Mouse (Mus musculus): ENCODE data around the gene Spock2. TPM values are rescaled to one million over a fixed set of nuclear protein-coding genes. Genes with fewer than 3 reads are reported as not detected.

The Spock2 gene
- total and polyA plus RNA-seq, 3 experiments = 0.10 to 0.13 TPM; not detected in 1

- in situ Hi-C loops (cut with MboI; ENCODE audit: low pct_ligation_motif_present, low pct_unique_long_range_greater_than_20kb, low sequenced_read_pairs) (no loop called here), dilution Hi-C loops (cut with MboI; ENCODE audit: extremely low pct_ligation_motif_present, extremely low pct_unique_long_range_greater_than_20kb, low sequenced_read_pairs) (no loop called here)
- peaks cover 0 to 15% of the 10 kb centered on the region in 2 experiments for H3K36me3 ChIP-seq (replicated peaks in 1 of 2; ENCODE audit: control insufficient read depth in 1 of 2, insufficient read depth in 1 of 2, low read length in 1 of 2)
- no peak overlapping the region for H3K9ac ChIP-seq (ENCODE audit: insufficient read depth, low read depth)
- no peaks in the 10 kb centered on the region for H3K27me3 ChIP-seq (replicated peaks)
- DNase-seq (ENCODE audit: extremely low read depth) = no peak
- H3K4me3 ChIP-seq (replicated peaks in 1 of 3; ENCODE audit: low read depth in 2 of 3, low read length in 2 of 3, poor library complexity in 1 of 3) = no peak overlapping the region
- H3K4me2 ChIP-seq (ENCODE audit: insufficient read depth, low read depth, poor library complexity, severe bottlenecking) = no peak overlapping the region
- TF ChIP-seq MAFK (IDR thresholded peaks at IDR 0.05; ENCODE audit: insufficient replicate concordance, low read length) (no peak), POLR2AphosphoS2 (IDR thresholded peaks at IDR 0.05; ENCODE audit: low read depth, low read length) (no peak), SIN3A (IDR thresholded peaks at IDR 0.05; ENCODE audit: low read length) (no peak), CHD1 (IDR thresholded peaks at IDR 0.05; ENCODE audit: low read depth, low read length) (no peak), HCFC1 (IDR thresholded peaks at IDR 0.05; ENCODE audit: low read depth, low read length) (no peak), ZMIZ1 (IDR thresholded peaks at IDR 0.05; ENCODE audit: low read depth, low read length) (no peak), USF2 (conservative IDR thresholded peaks at IDR 0.05; ENCODE audit: low read depth, low read length) (no peak), ZC3H11A (IDR thresholded peaks at IDR 0.05; ENCODE audit: low read depth, low read length) (no peak), IRF4 (IDR thresholded peaks at IDR 0.05; ENCODE audit: low read depth, low read length) (no peak), MEF2A (IDR thresholded peaks at IDR 0.05; ENCODE audit: borderline replicate concordance, low read depth, low read length) (no peak), POLR2A (IDR thresholded peaks at IDR 0.05; ENCODE audit: low read depth, low read length) (no peak), MAZ (IDR thresholded peaks at IDR 0.05; ENCODE audit: low read depth, low read length) (no peak), E2F4 (IDR thresholded peaks at IDR 0.05; ENCODE audit: insufficient replicate concordance, low read depth, low read length) (no peak), RCOR1 (conservative IDR thresholded peaks at IDR 0.05; ENCODE audit: low read depth, low read length) (no peak), ELF1 (IDR thresholded peaks at IDR 0.05; ENCODE audit: low read depth, low read length) (no peak), CTCF (conservative IDR thresholded peaks at IDR 0.05 in 1 of 2, IDR thresholded peaks at IDR 0.05 in 1 of 2; ENCODE audit: low read depth in 2 of 2, low read length in 2 of 2) (no peak), BHLHE40 (IDR thresholded peaks at IDR 0.05; ENCODE audit: low read depth, low read length) (no peak), MXI1 (IDR thresholded peaks at IDR 0.05; ENCODE audit: low read depth, low read length) (no peak), USF1 (IDR thresholded peaks at IDR 0.05; ENCODE audit: low read depth, low read length) (no peak)
- no peaks in the 10 kb centered on the region for H3K79me2 ChIP-seq (replicated peaks; ENCODE audit: control insufficient read depth, extremely low read depth, insufficient read depth, poor library complexity, severe bottlenecking)
- no peak overlapping the region for H3K27ac ChIP-seq (ENCODE audit: insufficient read depth, low read depth)
- no peaks in the 10 kb centered on the region for H3K4me1 ChIP-seq (ENCODE audit: control insufficient read depth in 1 of 2, insufficient read depth in 2 of 2)
- H3K9me3 ChIP-seq (replicated peaks; ENCODE audit: low read length) = no peaks in the 10 kb centered on the region
Measured at GRCm38 (mm10) chr10:60092311-60092710, 13.7 kb upstream of the Spock2 start.

DNA sequence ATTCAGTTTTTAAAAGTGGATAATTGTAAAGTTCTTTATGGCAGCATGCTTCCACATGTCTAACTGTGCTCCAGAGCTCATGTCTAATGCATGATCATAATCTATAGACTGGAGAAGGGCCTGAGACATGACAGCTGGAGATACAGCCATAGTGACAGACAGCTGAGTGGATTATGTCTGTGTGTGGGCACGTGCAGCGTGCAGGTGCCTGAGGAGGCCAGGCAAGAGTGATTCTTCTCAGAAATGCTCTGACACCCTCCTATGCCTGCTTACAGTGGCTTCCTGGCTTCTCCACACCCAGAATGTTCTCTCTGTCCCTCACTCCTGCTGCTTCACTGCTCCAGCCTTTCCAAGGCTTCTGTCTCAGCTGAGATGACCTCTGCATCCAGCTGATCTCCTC, 12.3 kb upstream of the Spock2 start:
- no peak for DNase-seq (ENCODE audit: extremely low read depth)
- H3K27me3 ChIP-seq (replicated peaks) = no peaks in the 10 kb centered on the region
- H3K36me3 ChIP-seq (replicated peaks in 1 of 2; ENCODE audit: control insufficient read depth in 1 of 2, insufficient read depth in 1 of 2, low read length in 1 of 2) = peaks cover 3 to 22% of the 10 kb centered on the region in 2 experiments
- H3K79me2 ChIP-seq (replicated peaks; ENCODE audit: control insufficient read depth, extremely low read depth, insufficient read depth, poor library complexity, severe bottlenecking) = no peaks in the 10 kb centered on the region
- no peak overlapping the region for H3K4me3 ChIP-seq (replicated peaks in 1 of 3; ENCODE audit: low read depth in 2 of 3, low read length in 2 of 3, poor library complexity in 1 of 3)
- dilution Hi-C loops (cut with MboI; ENCODE audit: extremely low pct_ligation_motif_present, extremely low pct_unique_long_range_greater_than_20kb, low sequenced_read_pairs) (no loop called here), in situ Hi-C loops (cut with MboI; ENCODE audit: low pct_ligation_motif_present, low pct_unique_long_range_greater_than_20kb, low sequenced_read_pairs) (no loop called here)
- H3K27ac ChIP-seq (ENCODE audit: insufficient read depth, low read depth) = no peak overlapping the region
- no peaks in the 10 kb centered on the region for H3K9me3 ChIP-seq (replicated peaks; ENCODE audit: low read length)
- TF ChIP-seq MEF2A (IDR thresholded peaks at IDR 0.05; ENCODE audit: borderline replicate concordance, low read depth, low read length) = no peak
- no peak for TF ChIP-seq MYC (IDR thresholded peaks at IDR 0.05; ENCODE audit: low read depth, low read length)
- TF ChIP-seq CTCF (conservative IDR thresholded peaks at IDR 0.05 in 1 of 2, IDR thresholded peaks at IDR 0.05 in 1 of 2; ENCODE audit: low read depth in 2 of 2, low read length in 2 of 2) = no peak
- TF ChIP-seq MAZ (IDR thresholded peaks at IDR 0.05; ENCODE audit: low read depth, low read length) = no peak
- no peak for TF ChIP-seq ZNF384 (IDR thresholded peaks at IDR 0.05; ENCODE audit: low read depth, low read length)
- no peak for TF ChIP-seq UBTF (IDR thresholded peaks at IDR 0.05; ENCODE audit: low read depth, low read length)
- no peak for TF ChIP-seq RCOR1 (conservative IDR thresholded peaks at IDR 0.05; ENCODE audit: low read depth, low read length)
- no peak for TF ChIP-seq ELF1 (IDR thresholded peaks at IDR 0.05; ENCODE audit: low read depth, low read length)
- H3K4me2 ChIP-seq (ENCODE audit: insufficient read depth, low read depth, poor library complexity, severe bottlenecking) = no peak overlapping the region
- H3K9ac ChIP-seq (ENCODE audit: insufficient read depth, low read depth) = no peak overlapping the region
- H3K4me1 ChIP-seq (ENCODE audit: control insufficient read depth in 1 of 2, insufficient read depth in 2 of 2) = no peaks in the 10 kb centered on the region

Data from CH12.LX (cell line).